Mouse (Mus musculus): ENCODE measurements around the gene Eif2b1.

- TF ChIP-seq POLR2A (IDR thresholded peaks at IDR 0.05; ENCODE audit: insufficient read depth, low read depth, low read length) (no peak), CTCF (IDR thresholded peaks at IDR 0.05) (no peak), EP300 (IDR thresholded peaks at IDR 0.05; ENCODE audit: insufficient read depth, low read depth, low read length) (no peak)
Observed at GRCm38 (mm10) chr5:124622890-124623289, 44.0 kb upstream of the Eif2b1 start.

Data from heart, adult 2 months (tissue).